Mouse (Mus musculus) ovary, postnatal 14 days (tissue): ENCODE results near the gene Stard7.
A peak's percentile ranks its signal among the peaks of the same experiment; 100 is the strongest.
"Not testable (repeated sequence)": the region's sequence is repeated elsewhere in the genome, so short reads cannot be mapped to it uniquely, and the experiment has no call there.

Experiments
- DNase-seq: peaks from one replicate; pipeline ENCODE4 v3.0.0; 2022; ENCODE audit warnings: low spot score

Stard7 gene

DNA sequence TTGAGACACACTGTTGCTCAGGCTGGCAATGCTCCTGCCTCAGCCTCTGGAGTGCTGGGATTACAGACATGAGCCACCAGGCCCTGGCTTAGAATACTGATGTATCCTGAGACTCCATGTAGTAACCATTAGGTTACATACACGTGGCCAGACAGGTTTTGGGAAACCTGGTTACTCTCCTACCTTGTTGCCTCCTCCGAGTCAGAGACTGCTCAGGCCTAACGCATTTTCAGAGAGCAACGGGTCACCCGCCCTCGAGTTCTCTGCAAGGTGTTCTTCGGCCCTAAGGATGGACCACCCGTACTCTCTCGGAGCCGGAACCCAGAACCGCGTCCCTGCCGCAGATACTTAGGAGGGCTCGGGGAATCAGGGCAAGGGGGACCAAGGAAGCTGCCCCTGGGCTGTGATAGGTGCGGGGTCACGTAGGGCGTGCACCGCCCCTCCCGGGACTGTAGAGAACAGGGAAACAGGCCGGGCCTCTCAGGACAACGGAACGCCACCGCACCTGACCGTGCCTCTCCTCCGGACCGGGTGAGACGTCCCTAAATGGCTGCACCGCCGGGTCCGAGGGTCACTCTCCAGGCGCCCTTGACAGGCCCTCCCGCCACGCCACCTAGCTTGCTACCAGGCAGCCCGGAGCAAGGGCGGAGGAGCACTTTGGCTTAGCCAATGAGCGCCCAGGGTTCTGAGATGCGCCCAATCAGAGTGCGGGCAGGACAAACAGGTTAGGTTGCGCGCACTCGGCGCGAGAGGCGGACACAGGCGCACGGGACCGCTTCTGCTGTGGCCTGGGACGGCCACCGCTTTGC lies at the start of gene Stard7:
Stard7 (plus strand) TSS at position 728 of the 809 bp plus-strand sequence.
- DNase-seq: peak; percentile 91

DNA sequence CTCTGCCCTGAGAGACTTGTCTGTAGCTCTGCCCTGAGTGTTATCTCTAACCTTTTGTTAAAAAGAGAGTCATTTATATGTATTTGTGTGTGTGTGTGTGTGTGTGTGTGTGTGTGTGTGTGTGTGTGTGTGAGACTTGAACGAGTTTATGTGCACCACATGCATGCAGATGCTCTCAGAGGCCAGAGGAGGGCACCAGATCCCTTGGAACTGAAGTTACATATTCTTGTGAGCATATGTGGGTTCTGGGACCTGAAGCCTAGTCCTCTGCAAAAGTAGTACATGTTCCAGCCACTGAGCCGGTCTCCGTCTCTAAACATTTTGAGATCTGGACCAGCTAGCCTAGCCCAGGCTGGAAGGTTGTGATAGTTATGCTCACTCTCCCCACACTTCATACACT lies 44.8 kb upstream of the Stard7 start:
- no peak for DNase-seq

DNA sequence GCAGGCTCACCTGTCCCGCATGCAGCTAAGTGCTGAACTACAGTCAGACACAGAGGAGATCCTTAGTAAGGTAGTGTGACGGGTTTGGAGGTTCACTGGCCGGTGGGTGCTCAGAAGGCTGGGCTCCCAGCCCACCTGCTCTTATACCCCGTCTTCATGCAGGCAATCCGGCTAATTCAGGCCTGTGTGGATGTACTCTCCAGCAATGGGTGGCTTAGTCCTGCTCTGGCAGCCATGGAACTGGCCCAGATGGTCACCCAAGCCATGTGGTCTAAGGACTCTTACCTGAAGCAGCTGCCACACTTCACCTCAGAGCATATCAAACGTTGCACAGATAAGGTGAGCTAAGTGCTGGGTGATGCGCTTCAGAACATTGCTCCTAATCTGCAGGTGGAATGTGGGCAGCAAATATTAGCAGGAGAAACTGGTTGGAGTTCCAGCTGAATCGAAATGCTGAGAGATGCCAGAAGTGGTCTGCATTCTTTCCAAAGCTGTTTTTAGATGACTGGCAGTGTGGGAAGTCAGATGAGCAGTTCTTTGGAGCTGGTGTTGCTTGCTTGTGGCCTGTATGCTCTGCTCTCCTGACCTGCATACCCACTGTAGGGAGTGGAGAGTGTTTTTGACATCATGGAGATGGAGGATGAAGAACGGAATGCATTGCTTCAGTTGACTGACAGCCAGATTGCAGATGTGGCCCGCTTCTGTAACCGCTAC lies 32.0 kb upstream of the Stard7 start:
- DNase-seq: no peak

DNA sequence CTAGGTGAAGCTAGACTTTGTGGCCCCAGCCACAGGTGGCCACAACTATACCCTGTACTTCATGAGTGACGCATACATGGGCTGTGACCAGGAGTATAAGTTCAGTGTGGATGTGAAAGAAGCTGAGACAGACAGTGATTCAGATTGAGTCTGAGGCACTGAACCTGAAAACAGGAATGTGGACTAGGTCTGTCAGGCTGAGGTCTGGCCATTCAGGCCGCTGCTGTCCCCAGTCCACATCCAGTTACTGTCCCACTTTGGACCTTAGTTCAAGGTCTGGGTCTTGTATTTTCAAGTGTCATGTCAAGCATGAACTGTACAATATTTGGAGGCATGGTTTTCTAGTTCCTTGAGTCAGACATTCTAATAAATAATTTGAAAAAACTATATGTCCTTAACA lies 30.0 kb upstream of the Stard7 start:
- DNase-seq: no peak

DNA sequence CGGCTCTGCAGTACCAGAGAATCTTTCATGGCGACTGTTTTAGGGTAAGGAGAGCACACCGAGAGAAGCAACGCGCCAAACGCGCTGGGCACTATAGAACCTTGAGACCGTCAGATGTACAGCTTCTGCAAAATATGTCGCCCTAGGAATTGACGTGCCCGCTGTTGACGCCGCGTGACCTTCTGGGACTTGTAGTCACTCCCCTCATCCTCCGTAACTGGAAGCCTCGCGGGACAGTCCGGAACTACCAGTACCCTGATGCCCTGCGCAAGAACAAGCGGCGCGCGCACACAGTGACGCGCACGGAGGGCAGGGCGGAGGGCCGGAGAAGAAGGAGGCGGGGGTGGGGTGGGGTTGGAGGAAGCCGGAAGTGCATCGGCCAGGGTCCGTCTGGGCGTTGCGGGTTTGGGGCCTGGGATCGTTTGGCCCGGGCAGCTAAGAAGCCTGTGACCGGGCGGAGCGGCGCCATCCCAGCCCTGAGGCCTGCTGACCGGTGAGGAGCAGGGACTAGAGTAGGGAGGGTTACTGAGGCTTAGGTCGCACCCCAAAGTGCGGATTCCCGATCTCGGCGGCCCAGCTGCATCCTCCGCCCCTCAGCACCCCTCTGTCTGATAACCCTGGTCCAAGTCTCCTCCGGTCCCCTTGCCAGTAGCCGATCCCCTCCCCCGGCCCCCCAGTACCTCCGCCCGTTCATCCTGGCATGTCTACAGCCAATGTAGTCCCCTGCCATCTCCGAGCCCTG lies 22.3 kb upstream of the Stard7 start, which contains the start of the genes Ciao1 and Tmem127:
Ciao1 (minus strand) TSS at position 225 of the 742 bp plus-strand sequence.
Tmem127 (plus strand) TSS at position 317 of the 742 bp plus-strand sequence.
- peak; percentile 93 for DNase-seq

DNA sequence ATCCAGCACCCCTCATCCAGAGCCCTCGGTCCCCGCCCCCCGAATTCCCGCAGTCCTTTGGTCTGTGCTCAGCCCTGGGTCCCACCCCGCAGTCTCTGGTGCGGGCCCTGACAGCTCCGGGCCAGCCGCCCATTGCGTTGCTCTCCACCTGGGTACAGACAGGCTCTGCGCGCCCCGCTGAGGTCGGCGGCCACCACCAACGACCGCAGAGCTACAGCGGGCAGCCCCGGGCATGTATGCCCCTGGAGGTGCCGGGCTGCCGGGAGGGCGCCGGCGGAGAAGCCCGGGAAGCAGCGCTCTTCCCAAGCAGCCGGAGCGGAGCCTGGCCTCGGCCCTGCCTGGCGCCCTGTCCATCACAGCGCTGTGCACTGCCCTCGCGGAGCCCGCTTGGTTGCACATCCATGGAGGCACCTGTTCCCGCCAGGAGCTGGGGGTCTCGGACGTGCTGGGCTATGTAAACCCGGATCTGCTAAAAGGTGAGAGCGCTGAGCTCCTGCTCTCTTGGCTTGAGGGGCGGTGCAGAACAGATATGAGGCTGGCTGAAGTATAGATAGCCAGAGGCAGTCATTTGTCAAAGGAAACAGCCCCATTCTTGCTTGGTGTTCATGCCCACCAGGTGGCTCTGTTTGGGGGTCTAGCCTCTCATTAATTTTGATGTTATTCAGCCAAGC lies 21.5 kb upstream of the Stard7 start:
- DNase-seq: peak; percentile 21

DNA sequence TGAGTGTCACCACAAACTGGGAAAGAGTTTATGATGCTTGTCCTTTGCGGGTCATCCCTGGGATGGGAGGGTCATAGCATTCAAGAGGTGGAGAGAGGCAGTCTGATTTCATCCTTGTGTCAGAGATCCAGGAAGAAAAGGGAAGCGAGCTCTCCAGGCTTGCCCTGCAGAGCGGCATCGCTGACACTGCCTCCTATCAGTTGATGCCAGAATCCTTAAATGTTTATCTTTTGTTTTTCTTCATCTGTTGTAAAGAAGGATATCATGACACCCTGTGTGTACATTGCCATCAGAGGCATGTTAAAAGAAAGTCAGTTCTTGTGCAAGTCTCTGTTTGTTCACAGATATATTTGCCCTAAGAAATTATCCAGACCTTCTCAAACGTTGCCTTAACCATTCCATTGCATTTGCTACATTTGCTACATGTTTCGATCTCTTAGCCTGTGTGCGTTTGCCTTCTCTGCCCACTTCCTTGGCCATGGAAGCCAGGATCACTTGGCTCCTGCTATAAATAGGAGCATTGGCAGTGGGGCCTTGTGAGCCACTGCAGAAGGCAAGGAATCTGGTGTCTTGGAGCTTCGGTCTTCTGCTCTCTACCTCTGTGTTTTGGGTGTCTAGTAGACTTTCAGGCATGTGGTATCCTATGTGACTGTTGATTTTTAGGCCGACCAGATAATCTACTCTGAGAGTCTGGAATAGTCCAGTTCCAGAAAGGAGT lies 19.6 kb upstream of the Stard7 start:
- no peak for DNase-seq

DNA sequence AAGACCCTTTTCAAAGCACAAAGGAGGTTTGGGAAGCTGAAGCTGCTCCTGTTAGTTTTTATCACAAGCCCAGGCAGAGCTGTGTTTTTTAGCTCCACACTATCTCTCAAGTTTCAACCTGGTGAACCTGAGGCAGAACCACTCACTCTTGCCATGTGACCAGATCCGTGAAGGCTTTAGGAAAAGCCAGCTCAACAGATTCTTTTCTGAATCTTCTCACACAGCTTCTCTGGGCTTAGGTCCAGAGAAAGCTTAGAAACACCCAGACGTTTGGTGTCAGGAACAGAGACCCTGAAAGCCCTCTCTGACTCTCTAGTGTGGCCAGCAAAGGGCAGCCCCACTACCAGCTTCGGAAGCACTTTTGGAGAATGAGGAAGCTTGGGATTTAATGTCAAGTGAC lies 18.6 kb upstream of the Stard7 start:
- no peak for DNase-seq

DNA sequence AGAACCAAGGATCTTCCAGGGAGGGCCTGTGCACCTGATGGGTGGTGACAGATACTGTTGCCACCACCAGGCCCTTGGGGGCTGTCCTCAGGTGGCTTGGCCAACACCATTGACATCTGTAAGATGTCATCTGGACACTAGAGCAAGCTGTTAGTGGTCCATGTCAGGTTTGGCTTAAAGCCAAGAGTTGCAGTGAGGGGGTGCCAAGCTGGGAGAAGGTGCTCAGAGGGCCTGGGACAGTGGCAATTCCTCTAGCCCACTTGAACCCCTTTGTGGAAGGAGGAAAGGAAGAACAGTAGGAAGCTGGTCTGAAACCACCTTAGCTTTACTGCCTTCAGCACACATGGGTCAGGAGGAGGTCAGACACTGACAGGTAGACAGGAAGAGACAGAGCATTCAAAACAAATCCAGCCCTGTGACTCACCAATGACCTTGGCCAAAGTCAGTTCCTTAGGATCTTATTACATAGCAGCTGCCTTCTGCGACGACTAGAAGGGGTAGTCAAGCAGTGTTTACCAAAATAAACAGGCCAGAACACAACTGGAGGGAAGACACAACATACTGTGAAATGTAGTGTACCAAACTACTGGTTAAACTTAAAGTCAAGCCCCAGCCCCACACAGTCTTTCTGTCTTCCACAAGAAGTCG lies 18.0 kb upstream of the Stard7 start:
- no peak for DNase-seq

DNA sequence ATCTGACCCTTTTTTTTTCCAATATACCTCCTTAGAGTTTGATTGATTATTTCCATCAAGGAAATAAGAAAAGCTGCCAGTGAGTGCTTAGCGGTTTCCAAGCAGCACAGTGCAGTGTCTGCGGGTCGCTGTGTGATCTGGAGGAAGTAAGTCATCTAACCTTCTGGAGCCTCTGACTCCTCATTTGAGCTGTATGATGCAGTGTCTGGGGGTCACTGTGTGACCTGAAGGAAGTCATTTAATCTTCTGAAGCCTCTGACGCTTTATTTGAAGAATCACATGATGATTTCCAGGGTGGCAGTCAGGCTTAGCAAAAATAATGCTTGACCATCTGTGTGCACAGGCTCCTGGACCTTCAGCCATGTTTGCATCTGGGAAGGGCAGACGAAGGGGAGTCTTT lies 17.2 kb upstream of the Stard7 start:
- DNase-seq: no peak

DNA sequence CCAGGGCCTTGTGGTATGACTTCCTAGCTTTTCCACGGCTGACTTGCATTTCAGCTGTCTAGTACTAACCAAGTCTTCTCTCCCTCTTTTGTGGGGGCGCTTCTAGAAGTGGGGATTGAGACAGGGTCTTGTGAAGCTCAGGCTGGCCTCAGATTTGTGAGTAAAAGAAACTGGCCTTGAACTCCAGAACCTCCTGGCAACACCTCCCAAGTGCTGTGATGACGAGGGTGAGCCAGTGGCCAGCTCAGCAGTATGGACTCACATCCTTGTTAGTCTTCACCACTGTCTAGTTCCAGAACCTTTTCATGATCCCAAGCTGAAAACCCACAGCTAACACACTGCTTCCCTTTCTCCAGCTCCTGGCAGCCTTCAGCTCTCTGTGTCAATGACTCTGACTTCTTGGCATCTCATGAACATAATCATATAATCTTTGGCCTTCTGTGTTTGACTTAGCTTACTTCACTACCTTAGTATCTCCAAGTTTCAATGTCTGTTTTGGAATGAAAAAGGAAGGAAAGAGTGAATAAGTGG lies 15.3 kb upstream of the Stard7 start:
- DNase-seq: no peak

DNA sequence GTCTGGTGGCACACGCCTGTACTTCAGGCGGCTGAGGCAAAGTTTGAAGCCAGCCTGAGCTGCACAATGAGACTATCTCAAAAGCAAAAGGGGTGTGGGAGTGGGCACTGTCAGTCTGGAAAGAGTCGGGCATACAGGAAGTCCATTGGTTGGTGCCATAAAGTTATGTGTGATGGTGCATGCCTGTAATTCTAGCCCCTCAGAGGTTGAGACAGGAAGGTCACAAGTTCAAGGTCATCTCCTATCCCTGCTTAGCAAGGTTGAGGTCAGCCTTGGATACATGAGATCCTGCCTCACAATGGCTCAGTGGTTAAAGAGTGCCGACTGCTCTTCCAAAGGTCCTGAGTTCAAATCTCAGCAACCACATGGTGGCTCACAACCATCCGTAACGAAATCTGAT lies 14.7 kb upstream of the Stard7 start:
- DNase-seq: no peak

DNA sequence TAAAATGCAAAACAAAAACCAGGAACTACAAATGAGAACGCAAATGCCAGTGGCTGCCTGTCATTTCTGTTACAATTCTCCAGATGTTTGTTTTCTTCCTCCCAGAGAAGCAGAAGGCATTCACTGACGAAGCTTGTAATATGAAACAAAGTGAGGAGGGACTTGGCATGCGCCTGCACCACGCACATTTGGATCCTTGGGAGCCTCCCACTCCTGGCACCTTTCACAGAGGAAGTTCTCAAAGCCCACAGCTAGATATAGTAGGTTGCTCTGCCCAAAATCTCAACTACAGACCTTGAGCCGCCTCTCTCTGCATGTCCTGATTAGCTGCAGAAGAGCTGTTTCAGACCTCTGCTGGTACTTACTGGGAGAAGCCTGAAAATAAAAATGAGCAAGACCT lies 10.7 kb upstream of the Stard7 start:
- DNase-seq: peak; percentile 13

DNA sequence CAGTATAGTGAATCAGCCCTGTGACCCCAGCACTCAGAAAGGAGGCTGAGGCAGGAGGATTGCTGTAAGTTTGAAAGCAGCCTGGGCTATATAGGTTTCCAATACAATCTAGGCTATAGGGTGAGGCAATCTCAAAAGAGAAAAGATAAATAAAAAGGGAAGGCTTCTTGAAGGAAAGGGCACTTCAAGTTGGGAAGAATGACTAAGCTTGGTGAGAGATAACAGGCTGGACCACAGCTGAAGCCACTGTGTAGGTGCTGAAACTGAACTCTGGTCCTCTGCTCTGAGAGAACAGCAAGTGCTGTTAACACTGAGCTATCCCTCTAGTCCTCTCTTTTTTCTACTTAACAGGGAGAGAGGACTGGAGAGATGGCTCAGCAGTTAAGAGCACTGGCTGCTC lies 7.5 kb upstream of the Stard7 start:
- no peak for DNase-seq

DNA sequence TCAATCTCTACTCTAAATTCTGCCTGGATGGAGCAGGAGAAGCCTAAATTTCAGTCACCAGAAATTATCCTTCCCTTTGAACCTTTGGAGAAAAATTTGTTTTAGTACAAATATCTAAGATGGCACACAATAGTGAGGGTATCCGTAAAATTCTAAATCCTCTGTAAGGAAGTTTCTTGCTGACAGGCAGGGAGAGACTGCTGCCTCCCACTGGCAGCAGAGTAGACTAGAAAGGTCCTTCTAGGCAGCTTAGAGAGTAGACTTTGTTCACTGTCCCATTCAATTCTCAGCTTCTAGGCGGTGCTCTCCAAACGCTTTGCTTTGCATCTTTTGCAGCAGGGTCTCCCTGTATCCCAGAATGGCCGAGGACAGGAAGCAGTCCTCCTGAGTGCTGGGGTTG lies 2.2 kb upstream of the Stard7 start:
- DNase-seq: no peak

DNA sequence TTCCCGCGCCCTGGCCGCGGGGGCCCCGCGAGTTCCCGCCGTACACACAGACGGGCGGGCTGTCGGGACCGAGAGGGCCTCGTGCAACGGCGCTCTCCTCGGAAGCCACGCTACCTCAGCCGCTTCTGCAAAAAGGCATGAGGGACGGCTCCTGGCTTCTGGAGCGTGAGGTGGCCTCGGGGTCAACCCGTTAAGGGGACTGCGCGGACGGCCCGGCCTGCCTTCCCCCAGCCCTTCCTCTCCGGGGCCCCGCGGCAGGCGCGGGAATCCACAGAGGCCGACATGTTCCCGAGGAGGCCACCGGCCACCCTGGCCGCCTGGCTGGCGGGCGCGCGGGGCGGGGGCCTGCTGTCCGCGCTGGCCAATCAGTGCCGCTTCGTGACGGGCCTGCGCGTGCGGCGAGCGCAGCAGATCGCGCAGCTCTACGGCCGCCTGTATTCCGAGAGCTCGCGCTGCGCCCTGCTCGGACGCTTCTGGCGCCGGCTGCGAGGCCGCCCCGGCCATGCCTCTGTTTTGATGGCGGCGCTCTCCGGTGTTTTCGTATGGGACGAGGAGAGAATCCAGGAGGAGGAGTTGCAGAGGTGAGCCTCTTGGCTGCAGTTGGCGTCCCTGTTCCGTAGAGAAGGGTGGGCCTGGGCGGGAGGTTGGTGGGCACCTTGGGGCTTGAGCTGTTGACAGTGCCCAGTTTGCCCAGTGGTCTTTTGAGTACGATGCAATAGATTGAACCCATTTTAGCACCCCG lies 453 bp downstream of the Stard7 start:
- DNase-seq: peak; percentile 71

DNA sequence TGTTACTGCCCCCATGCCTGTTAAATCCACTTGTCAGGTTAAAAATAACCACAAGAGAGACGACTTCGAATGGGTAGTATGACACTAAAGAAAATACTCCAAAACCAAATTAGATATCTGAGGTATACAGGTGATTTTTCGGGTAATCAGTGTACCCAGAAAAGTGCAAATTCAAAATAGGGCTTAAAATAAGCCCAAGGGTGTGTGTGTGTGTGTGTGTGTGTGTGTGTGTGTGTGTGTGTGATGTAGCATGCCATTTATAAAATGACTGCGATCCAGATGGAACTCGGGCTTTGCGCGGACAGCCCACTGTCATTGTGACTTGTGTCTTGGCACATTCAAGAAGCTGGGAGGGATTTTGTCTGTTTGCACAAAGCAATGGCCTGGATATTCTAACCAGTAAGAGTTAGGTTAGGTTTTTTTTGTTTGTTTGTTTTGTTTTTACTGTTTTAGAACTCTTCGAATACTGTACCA lies 1.1 kb downstream of the Stard7 start:
- DNase-seq: no peak

DNA sequence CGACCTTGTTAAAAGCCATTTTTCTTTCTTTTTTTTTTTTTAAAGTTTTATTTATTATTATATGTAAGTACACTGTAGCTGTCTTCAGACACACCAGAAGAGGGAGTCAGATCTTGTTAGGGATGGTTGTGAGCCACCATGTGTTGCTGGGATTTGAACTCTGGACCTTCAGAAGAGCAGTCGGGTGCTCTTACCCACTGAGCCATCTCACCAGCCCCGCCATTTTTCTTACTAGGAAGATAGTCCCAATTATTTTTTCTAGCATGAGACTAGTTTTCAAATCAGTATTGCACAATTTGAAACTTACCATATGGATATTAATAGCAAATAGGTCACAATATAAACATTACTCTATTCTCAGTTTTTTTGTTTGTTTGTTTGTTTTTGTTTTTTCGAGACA lies 2.0 kb downstream of the Stard7 start:
- DNase-seq: not testable (repeated sequence)

DNA sequence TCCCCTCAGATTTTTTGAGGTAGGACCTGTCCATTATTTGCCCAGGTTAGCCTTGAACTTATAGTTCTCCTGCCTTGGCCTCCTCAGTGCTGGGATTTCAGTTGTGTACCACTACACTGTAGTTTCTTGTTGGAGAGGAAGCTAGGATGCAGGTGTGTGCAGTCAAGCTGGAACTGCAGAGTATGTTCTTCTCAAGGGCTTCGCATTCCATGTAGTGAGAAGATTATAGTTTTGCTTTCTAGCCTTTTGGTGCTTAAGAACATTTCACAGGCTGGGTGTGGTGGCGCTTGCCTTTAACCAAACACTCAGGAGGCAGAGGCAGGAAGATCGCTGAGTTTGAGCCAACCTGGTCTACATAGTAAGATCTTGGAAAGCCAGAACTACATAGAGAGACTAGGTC lies 2.8 kb downstream of the Stard7 start:
- no peak for DNase-seq

DNA sequence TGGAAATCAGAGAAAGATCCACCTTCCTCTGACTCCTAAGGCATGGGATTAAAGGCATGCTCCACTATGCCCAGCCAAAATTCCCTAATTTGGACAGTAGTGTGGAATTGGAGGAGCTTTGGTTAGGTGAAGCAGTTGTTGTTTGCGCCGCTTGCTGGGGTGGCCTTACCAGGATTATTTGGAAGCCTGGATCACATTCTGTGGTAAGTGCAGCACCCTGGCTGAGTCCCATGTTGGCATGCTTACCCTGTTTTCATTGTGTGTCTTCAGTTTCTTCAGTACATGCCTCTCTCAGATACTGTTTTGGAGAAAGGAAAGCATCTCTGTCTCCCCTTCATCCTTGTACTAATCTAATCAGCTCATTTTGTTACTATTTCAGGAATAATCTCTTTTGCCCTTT lies 4.6 kb downstream of the Stard7 start:
- no peak for DNase-seq
